Mouse (Mus musculus) C2C12 (cell line): ENCODE measurements around the gene Kxd1. TPM values are rescaled to one million over a fixed set of nuclear protein-coding genes. Genes with fewer than 3 reads are reported as not detected.

Source experiments
- H3K27me3 ChIP-seq: one replicate; pipeline ENCODE4 v1.6.1; 2011; ENCODE audit not compliant: control insufficient read depth, insufficient read depth, insufficient read length
- H3K36me3 ChIP-seq: one replicate; pipeline ENCODE4 v1.6.1; 2011; ENCODE audit not compliant: control insufficient read depth, insufficient read depth
- H3K4me3 ChIP-seq: one replicate; pipeline ENCODE4 v1.5.1; 2011; ENCODE audit warnings: mild to moderate bottlenecking, control low read depth; ENCODE audit not compliant: poor library complexity, insufficient read depth, severe bottlenecking
- H3K79me2 ChIP-seq: one replicate; pipeline ENCODE4 v1.6.1; 2011; ENCODE audit not compliant: control insufficient read depth, insufficient read depth
- H3K79me3 ChIP-seq: one replicate; pipeline ENCODE4 v1.6.1; 2011; ENCODE audit warnings: low read depth, control low read depth
- H3ac ChIP-seq: one replicate; pipeline ENCODE3; 2011; ENCODE audit warnings: low read depth; ENCODE audit not compliant: control insufficient read depth, insufficient read length
- CEBPB ChIP-seq: IDR thresholded peaks from one replicate; pipeline ENCODE4 v1.6.1; 2011; ENCODE audit warnings: low read depth, mild to moderate bottlenecking, control low read depth, moderate library complexity
- CTCF ChIP-seq: IDR thresholded peaks from one replicate; pipeline ENCODE4 v1.5.1; 2011; ENCODE audit not compliant: control insufficient read depth, insufficient read depth, insufficient read length
- FOSL1 ChIP-seq: IDR thresholded peaks from one replicate; pipeline ENCODE4 v1.8.0; 2011; ENCODE audit warnings: mild to moderate bottlenecking, low read length; ENCODE audit not compliant: poor library complexity, insufficient read depth, severe bottlenecking
- MAX ChIP-seq: IDR thresholded peaks from one replicate; pipeline ENCODE4 v1.6.1; 2011; ENCODE audit warnings: mild to moderate bottlenecking, control low read depth
- MYOD1 ChIP-seq: IDR thresholded peaks from one replicate; pipeline ENCODE4 v1.6.1; 2011; ENCODE audit warnings: low read depth; ENCODE audit not compliant: control insufficient read depth, insufficient read length
- MYOG ChIP-seq: IDR thresholded peaks from one replicate; pipeline ENCODE4 v1.6.1; 2011; ENCODE audit not compliant: control insufficient read depth, insufficient read length; ENCODE audit errors: extremely low read depth
- USF1 ChIP-seq: IDR thresholded peaks from one replicate; pipeline ENCODE4 v1.6.1; 2011; ENCODE audit warnings: low read depth, mild to moderate bottlenecking, control low read depth, moderate library complexity
- long read RNA-seq, 2 experiments: library from polyadenylated mRNA; unstranded; transcript quantifications; one replicate each; pipeline ENCODE4 v2.0.0; 2019 to 2020
- polyA plus RNA-seq: library from polyadenylated mRNA; unstranded; fragments of >200 nt; fragmentation: generic; extraction: Trizol; gene quantifications from one replicate; pipeline ENCODE4 v1.2.1, GENCODE M21; 2012; ENCODE audit warnings: missing spikeins

The Kxd1 gene
- polyA plus RNA-seq: 47.5 TPM
- long read RNA-seq, experiment 1, transcript Kxd1-201 (5 exons, 1,216 nt): major isoform, 56 of 81 reads
- long read RNA-seq, experiment 1, partial matches to known transcripts: 7 of 81 reads
- long read RNA-seq, experiment 1, other reads (novel, unspliced or antisense): 16 of 81 reads
- long read RNA-seq, experiment 2, transcript Kxd1-201 (5 exons, 1,216 nt): major isoform, 18 of 32 reads
- long read RNA-seq, experiment 2, partial matches to known transcripts: 6 of 32 reads
- long read RNA-seq, experiment 2, other reads (novel, unspliced or antisense): 8 of 32 reads

GRCm38 (mm10) chr8:70527512-70528181, at the start of gene Kxd1, which contains the start of gene Fkbp8:
TSS of gene Kxd1 (minus strand) at chr8:70527956.
TSS of gene Fkbp8 (plus strand) at chr8:70527724.
- Histone ChIP-seq H3K79me3 (peaks cover 24% of the 10 kb centered on the region), H3K79me2 (peaks cover 38% of the 10 kb centered on the region), H3K4me3 (peak within 1 kb of the TSS; percentile 61), H3ac (peak within 1 kb of the TSS; percentile 96), H3K36me3 (peaks cover 20% of the 10 kb centered on the region), H3K27me3 (no peaks in the 10 kb centered on the region)
- no peak for TF ChIP-seq MYOG
- TF ChIP-seq MYOD1: no peak
- TF ChIP-seq FOSL1: no peak
- TF ChIP-seq USF1: no peak
- TF ChIP-seq CTCF: no peak
- no peak for TF ChIP-seq CEBPB
- TF ChIP-seq MAX: no peak

DNA sequence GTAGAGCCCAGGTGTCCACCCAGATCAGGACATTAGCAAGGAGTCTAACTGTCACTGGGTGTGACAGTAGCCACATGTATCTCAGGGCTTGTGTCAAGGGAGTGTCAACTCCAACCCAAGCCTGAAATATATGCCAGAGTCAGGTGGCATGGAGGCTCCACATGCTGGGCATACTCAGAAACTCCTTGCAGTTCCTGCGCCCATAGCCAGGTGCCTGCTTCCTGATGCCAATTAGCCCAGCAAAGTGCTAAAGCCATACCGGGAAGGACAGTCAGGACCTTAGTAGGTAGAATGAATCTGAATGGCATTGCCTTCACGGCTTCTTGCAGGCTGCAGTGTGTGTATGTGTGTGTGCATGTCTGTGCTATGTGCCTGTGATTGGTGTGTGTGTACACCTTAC, 49.5 kb upstream of the Kxd1 start:
- Histone ChIP-seq H3K27me3 (no peaks in the 10 kb centered on the region), H3K4me3 (no peak overlapping the region), H3K79me3 (peaks cover 4% of the 10 kb centered on the region), H3ac (no peak overlapping the region), H3K36me3 (peaks cover 34% of the 10 kb centered on the region), H3K79me2 (peaks cover 17% of the 10 kb centered on the region)
- TF ChIP-seq MYOG (no peak), USF1 (no peak), MYOD1 (no peak)

DNA sequence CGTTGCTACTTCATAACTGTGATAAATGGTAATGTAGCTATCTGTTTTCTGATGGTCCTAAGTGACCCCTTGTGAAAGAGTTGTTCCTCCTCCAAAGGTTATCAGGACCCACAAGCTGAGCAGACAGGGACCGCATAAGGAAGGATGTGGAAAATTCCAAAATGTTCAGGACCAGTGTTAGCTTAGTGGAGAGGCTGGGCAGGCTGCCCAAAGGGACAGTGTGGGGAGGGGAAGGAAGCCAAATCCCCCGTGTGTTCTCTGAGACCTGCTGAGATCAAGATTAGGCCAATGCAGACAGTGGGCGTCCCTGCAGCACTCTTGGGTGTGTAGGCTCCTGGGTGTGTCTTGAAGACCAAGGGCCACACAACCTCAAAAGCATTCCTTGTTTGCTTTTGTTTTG, 47.2 kb upstream of the Kxd1 start:
- Histone ChIP-seq H3K79me3 (peaks cover 10% of the 10 kb centered on the region), H3K4me3 (no peak overlapping the region), H3K36me3 (peaks cover 20% of the 10 kb centered on the region), H3K79me2 (peaks cover 40% of the 10 kb centered on the region), H3ac (no peak overlapping the region), H3K27me3 (no peaks in the 10 kb centered on the region)
- TF ChIP-seq CEBPB: no peak
- TF ChIP-seq CTCF: no peak
- TF ChIP-seq MAX: no peak
- TF ChIP-seq MYOG: no peak
- TF ChIP-seq FOSL1: no peak
- no peak for TF ChIP-seq MYOD1
- no peak for TF ChIP-seq USF1

DNA sequence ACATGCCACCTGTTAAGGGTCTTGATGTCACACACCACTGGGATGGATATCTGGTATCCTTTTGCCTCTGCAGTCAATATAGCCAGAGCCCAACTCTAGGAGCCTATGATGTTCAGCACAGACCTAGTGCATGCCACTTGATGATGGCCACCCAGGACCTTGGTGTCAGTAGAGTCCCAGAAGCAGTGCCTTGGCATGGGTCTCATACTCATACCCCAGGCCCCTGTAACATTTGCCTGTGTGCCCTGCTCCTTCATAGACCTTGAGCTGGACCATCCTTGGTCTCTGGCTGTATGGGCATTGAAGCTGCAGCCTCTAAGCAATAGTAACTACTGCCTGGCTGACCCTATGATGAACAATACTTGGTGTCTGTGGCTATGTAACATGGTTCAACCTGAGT, 46.5 kb upstream of the Kxd1 start:
- H3K4me3 ChIP-seq: no peak overlapping the region
- H3K79me3 ChIP-seq: peaks cover 14% of the 10 kb centered on the region
- H3K36me3 ChIP-seq: peaks cover 19% of the 10 kb centered on the region
- no peaks in the 10 kb centered on the region for H3K27me3 ChIP-seq
- peaks cover 46% of the 10 kb centered on the region for H3K79me2 ChIP-seq
- H3ac ChIP-seq: no peak overlapping the region
- TF ChIP-seq FOSL1 (no peak), MAX (no peak), MYOD1 (no peak)

DNA sequence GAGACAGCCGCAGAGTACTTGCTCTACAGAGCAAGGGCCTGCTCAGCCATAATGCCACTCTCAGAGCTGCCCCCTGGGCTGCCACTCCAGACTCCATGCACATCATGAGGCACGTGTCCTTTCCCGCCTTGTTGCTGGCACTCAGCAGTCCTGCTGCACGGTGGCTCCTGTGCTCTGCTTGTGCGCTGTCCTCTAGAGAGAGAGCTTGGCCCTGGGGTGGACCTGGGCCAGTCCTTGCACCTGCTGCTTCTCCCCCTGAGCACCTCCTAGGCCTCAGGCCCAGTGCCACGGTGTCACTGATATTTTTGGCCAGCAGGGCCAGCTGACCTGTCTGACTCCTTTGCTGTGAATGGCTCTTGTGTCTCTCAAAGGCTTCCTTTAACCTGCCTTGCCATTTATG, 43.2 kb upstream of the Kxd1 start:
- Histone ChIP-seq H3ac (no peak overlapping the region), H3K27me3 (no peaks in the 10 kb centered on the region), H3K79me3 (peaks cover 18% of the 10 kb centered on the region), H3K4me3 (no peak overlapping the region), H3K36me3 (peaks cover 6% of the 10 kb centered on the region), H3K79me2 (peaks cover 61% of the 10 kb centered on the region)
- TF ChIP-seq CEBPB (no peak), MYOD1 (no peak), USF1 (no peak), CTCF (no peak), MYOG (no peak), FOSL1 (no peak), MAX (no peak)

DNA sequence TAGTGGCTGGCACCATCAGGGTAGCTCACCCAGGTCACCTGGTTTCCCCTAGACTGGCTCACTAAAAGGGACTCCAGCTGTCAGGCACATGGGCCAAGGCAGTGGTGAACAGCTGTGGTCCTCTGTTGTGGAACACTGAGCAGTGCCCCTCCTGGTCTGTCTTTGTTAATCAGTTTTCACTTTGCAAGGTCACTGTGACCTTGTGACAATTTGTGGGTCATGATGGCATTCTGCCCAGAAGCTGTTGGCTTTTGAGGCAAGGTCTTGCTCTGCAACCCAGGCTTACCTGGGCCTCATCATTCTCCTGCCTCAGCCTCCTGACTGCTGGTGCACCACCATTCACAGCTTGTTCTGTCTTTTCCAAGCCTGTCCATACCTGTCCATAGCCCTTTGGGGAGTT, 42.6 kb upstream of the Kxd1 start:
- TF ChIP-seq USF1 (no peak), MYOG (no peak), CEBPB (no peak), FOSL1 (no peak)
- peaks cover 67% of the 10 kb centered on the region for H3K79me2 ChIP-seq
- no peak overlapping the region for H3ac ChIP-seq
- H3K27me3 ChIP-seq: no peaks in the 10 kb centered on the region
- H3K79me3 ChIP-seq: peaks cover 20% of the 10 kb centered on the region
- H3K36me3 ChIP-seq: peaks cover 6% of the 10 kb centered on the region
- H3K4me3 ChIP-seq: no peak overlapping the region
